Mouse (Mus musculus) embryonic facial prominence, embryonic 15.5 days (tissue): ENCODE data around the gene Tnni3k. TPM values are rescaled to one million over a fixed set of nuclear protein-coding genes. Genes with fewer than 3 reads are reported as not detected.

Source experiments
- ATAC-seq: fragments of 200-750 bp; cut with Nextera tagmentation; 2 replicates; pipeline ENCODE4 v1.8.0; 2017; ENCODE audit warnings: low read depth, moderate TSS enrichment; ENCODE audit not compliant: insufficient number of reproducible peaks, low FRiP score, low TSS enrichment
- H3K27ac ChIP-seq: fragments of 300-500 bp; sonication (generic); replicated peaks from 2 replicates; pipeline ENCODE4 v1.5.1; 2015; ENCODE audit warnings: mild to moderate bottlenecking, inconsistent platforms
- H3K27me3 ChIP-seq: fragments of 300-500 bp; sonication (generic); 2 replicates; pipeline ENCODE4 v1.6.1; 2015; ENCODE audit warnings: inconsistent platforms
- H3K36me3 ChIP-seq: fragments of 300-500 bp; sonication (generic); 2 replicates; pipeline ENCODE4 v1.6.1; 2015; ENCODE audit warnings: mild to moderate bottlenecking, inconsistent platforms
- H3K4me1 ChIP-seq: fragments of 300-500 bp; sonication (generic); 2 replicates; pipeline ENCODE4 v1.6.1; 2015; ENCODE audit warnings: inconsistent platforms
- H3K4me2 ChIP-seq: fragments of 300-500 bp; sonication (generic); replicated peaks from 2 replicates; pipeline ENCODE4 v1.6.1; 2015; ENCODE audit warnings: mild to moderate bottlenecking, inconsistent platforms
- H3K4me3 ChIP-seq: fragments of 300-500 bp; sonication (generic); replicated peaks from 2 replicates; pipeline ENCODE4 v1.5.1; 2015; ENCODE audit warnings: mild to moderate bottlenecking, inconsistent platforms
- H3K9ac ChIP-seq: fragments of 300-500 bp; sonication (generic); 2 replicates; pipeline ENCODE4 v1.6.1; 2015; ENCODE audit warnings: inconsistent platforms
- H3K9me3 ChIP-seq: fragments of 300-500 bp; sonication (generic); replicated peaks from 2 replicates; pipeline ENCODE4 v1.6.1; 2016; ENCODE audit warnings: inconsistent platforms
- WGBS: fragments of 180-500 bp; shearing (Covaris S2); methylation state at CpG from one replicate; pipeline ENCODE4 v1.1.7; 2015; 5-methylcytosine and 5-hydroxymethylcytosine counted together
- polyA plus RNA-seq: library from polyadenylated mRNA; unstranded; fragments of >200 nt; fragmentation: Nextera tagmentation; extraction: Ambion mirVana; gene quantifications from 2 replicates; pipeline ENCODE4 v1.2.1, GENCODE M21; 2015

Gene Tnni3k
- polyA plus RNA-seq, 1 experiment from 2014 or later, result not detected

DNA sequence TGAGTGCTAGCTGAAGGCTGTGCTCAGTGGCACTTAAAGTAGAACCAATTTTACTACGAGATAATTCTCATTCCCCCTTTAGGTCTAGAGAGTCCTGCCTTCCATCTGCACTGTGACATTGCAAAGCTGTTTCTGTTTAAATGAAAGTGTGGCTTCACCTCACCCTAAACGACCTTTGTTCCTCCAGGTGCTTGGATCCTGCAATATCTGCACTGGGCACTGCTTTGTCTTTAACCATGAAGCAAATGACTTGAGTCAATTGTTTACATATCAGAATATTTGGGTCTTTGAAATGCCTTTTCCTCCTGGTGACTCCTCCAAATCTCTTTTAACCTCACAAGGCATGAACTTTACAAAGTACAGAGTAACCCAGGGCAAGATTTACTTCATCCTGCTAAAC is 175.7 kb downstream of the Tnni3k start:
- no peaks in the 10 kb centered on the region for H3K27me3 ChIP-seq
- no peak for ATAC-seq
- no peaks in the 10 kb centered on the region for H3K9me3 ChIP-seq
- no peaks in the 10 kb centered on the region for H3K4me1 ChIP-seq
- no peak overlapping the region for H3K27ac ChIP-seq
- WGBS, result 42% methylated on average over 2 of the region's 2 CpGs
- no peak overlapping the region for H3K9ac ChIP-seq
- no peak overlapping the region for H3K4me2 ChIP-seq
- H3K4me3 ChIP-seq, result no peak overlapping the region
- H3K36me3 ChIP-seq, result no peaks in the 10 kb centered on the region

DNA sequence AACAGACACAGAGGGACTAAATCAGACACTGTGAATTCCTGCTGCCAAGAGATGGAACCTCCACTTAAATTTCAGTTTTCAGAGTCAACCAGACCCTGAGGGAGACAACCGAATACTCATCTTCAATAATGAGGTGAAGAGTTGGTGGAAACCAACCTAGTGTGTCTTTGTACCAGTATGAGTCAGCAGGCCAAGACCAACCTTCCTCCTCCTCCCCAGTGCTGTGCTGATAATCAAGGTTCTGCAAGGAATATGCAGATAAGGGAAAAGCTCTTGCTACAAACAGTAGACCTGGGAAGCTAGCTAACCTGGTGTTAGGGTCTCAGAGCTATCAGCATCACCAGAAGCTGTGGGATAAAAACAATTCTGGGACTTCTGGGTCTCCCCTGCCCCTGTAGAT is 176.1 kb downstream of the Tnni3k start:
- H3K4me2 ChIP-seq, result no peak overlapping the region
- no peak overlapping the region for H3K4me3 ChIP-seq
- H3K27me3 ChIP-seq, result no peaks in the 10 kb centered on the region
- no peaks in the 10 kb centered on the region for H3K9me3 ChIP-seq
- no peak overlapping the region for H3K27ac ChIP-seq
- no peak overlapping the region for H3K9ac ChIP-seq
- H3K4me1 ChIP-seq, result no peaks in the 10 kb centered on the region
- H3K36me3 ChIP-seq, result no peaks in the 10 kb centered on the region
- whole genome bisulfite sequencing, result 90% methylated on average over 1 of the region's 1 CpGs
- no peak for ATAC-seq

DNA sequence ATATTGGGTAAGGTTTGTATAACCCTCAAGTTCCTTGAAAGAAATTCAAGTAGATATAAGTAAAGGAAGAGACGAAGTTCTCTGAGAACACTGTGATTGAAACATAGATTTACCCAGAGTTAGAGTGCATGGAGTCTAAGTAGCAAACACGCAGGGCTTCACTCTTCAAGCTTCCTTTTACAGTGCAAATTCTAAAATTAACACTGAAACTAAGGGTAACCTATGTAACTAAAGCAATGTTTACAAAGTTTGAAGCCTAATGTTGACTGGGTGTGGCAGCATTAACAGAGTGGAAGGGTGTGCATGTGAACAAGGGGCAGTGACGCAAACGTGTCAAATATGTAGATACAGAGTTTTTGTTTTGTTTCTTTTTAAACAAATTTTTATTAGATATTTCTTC is 186.4 kb downstream of the Tnni3k start:
- Histone ChIP-seq H3K27me3 (no peaks in the 10 kb centered on the region), H3K4me3 (no peak overlapping the region), H3K9me3 (no peaks in the 10 kb centered on the region), H3K4me2 (no peak overlapping the region), H3K4me1 (no peaks in the 10 kb centered on the region), H3K36me3 (no peaks in the 10 kb centered on the region), H3K27ac (no peak overlapping the region), H3K9ac (no peak overlapping the region)
- ATAC-seq, result no peak
- WGBS, result 82% methylated on average over 4 of the region's 4 CpGs

DNA sequence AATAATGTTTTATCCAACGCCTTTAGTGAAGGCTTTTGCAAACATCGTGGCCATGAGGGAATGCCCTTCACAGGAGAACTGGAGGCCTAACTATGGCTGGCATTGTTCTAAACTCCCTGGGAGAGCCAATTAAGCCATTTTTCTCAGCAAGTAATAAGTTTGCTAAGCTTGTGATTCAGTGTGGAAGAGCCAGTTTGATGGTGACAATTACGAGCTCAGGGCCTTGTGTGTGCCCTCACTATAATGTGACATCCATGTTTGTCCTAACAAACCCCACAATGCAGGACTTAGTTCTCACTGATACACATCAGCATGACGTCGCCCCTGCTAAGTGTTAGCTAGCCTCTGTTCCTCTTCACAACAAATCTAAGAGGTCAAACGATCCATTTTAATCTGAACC is 193.3 kb downstream of the Tnni3k start:
- ATAC-seq, result no peak
- H3K27me3 ChIP-seq, result no peaks in the 10 kb centered on the region
- WGBS, result 80% methylated on average over 6 of the region's 6 CpGs
- no peaks in the 10 kb centered on the region for H3K4me1 ChIP-seq
- no peak overlapping the region for H3K9ac ChIP-seq
- H3K4me2 ChIP-seq, result no peak overlapping the region
- H3K27ac ChIP-seq, result no peak overlapping the region
- no peak overlapping the region for H3K4me3 ChIP-seq
- H3K9me3 ChIP-seq, result no peaks in the 10 kb centered on the region
- H3K36me3 ChIP-seq, result no peaks in the 10 kb centered on the region

DNA sequence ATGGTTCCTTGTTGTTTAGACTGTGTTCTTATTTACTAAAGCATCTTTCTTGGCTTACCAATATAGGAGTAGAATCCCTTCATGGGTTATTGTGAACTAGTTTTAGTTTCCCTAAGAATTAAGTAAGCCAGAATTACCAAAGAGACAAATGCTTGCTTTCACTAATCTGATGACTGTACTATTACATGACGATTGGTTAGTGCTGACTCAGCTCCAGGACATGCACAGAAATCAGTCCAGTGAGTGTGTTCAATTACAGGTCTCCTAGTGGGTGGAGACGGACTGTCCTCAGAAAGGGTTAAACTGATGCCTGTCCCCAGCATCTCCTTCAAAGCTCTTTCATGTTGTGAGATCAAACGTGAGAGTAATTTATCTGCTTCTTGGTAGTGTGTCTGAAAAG is 195.5 kb downstream of the Tnni3k start:
- WGBS, result 33% methylated on average over 3 of the region's 3 CpGs
- Histone ChIP-seq H3K27me3 (no peaks in the 10 kb centered on the region), H3K4me1 (no peaks in the 10 kb centered on the region), H3K9me3 (no peaks in the 10 kb centered on the region), H3K4me3 (no peak overlapping the region), H3K4me2 (no peak overlapping the region), H3K9ac (no peak overlapping the region), H3K27ac (no peak overlapping the region), H3K36me3 (no peaks in the 10 kb centered on the region)
- no peak for ATAC-seq

DNA sequence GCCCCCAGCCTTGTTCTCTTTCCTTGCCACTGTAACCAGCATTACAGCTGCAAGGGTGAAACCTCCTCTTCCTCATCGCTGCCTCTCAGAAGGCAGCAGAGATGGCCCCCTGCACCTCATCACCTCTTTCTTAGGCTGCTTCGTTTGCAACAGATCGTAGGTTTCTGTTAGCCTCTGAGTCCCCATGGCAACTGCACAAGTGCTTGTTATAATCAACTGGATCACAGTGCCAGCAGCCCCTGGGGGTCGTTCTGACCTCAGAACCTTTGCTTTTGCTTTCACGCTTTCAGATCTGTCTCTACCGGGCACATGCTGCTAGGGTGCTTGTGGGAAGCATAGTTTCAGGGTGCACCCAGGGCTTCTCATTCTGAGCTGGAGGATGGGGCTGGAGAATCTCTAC is 201.9 kb downstream of the Tnni3k start:
- Histone ChIP-seq H3K9ac (no peak overlapping the region), H3K4me1 (no peaks in the 10 kb centered on the region), H3K4me2 (no peak overlapping the region), H3K9me3 (no peaks in the 10 kb centered on the region), H3K27me3 (no peaks in the 10 kb centered on the region), H3K4me3 (no peak overlapping the region), H3K27ac (no peak overlapping the region), H3K36me3 (no peaks in the 10 kb centered on the region)
- ATAC-seq, result no peak
- WGBS, result 30% methylated on average over 6 of the region's 6 CpGs

DNA sequence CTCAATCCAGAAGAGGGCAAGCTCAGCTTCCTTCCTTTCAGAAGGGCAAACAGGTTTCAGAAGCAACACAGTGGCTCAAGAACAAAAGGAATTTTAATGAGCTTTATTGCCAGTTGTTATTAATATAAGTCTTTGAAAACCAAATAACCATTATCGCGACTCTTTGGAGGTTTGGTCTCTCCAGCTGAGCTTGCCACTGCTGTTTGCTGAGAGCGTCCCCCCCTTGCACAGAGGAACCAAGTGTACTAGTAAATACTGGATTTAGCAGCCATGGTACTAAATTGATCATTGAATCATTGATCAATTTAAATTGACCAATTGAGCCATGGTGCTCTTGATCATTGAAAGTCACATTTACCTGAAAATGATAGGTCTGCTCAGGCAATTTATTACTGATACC is 202.9 kb downstream of the Tnni3k start:
- H3K27ac ChIP-seq, result no peak overlapping the region
- H3K27me3 ChIP-seq, result no peaks in the 10 kb centered on the region
- H3K36me3 ChIP-seq, result no peaks in the 10 kb centered on the region
- whole genome bisulfite sequencing, result 75% methylated on average over 3 of the region's 3 CpGs
- H3K9ac ChIP-seq, result no peak overlapping the region
- H3K9me3 ChIP-seq, result no peaks in the 10 kb centered on the region
- no peak for ATAC-seq
- H3K4me3 ChIP-seq, result no peak overlapping the region
- H3K4me1 ChIP-seq, result no peaks in the 10 kb centered on the region
- no peak overlapping the region for H3K4me2 ChIP-seq

DNA sequence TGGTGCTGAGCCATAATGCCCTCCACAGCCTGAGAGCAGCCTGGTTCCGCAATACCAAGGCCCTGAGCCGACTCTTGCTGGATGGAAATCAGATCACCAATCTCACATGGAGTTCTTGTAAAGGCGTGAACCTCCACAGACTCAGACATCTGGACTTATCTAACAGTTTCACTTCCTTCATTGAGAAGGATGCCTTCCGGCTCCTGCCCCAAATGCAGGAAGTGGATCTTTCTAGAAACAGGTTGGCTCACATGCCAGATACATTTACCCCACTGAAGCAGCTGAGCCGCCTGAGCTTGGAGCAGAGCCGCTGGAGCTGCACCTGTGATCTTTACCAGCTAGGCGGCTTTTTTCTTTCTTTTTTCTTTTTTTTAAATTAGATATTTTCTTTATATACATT is 213.0 kb downstream of the Tnni3k start:
- no peaks in the 10 kb centered on the region for H3K36me3 ChIP-seq
- no peak overlapping the region for H3K4me2 ChIP-seq
- H3K9me3 ChIP-seq, result no peaks in the 10 kb centered on the region
- no peak overlapping the region for H3K9ac ChIP-seq
- H3K4me1 ChIP-seq, result no peaks in the 10 kb centered on the region
- no peak overlapping the region for H3K4me3 ChIP-seq
- ATAC-seq, result no peak
- H3K27me3 ChIP-seq, result no peaks in the 10 kb centered on the region
- no peak overlapping the region for H3K27ac ChIP-seq
- WGBS, result 86% methylated on average over 7 of the region's 7 CpGs

DNA sequence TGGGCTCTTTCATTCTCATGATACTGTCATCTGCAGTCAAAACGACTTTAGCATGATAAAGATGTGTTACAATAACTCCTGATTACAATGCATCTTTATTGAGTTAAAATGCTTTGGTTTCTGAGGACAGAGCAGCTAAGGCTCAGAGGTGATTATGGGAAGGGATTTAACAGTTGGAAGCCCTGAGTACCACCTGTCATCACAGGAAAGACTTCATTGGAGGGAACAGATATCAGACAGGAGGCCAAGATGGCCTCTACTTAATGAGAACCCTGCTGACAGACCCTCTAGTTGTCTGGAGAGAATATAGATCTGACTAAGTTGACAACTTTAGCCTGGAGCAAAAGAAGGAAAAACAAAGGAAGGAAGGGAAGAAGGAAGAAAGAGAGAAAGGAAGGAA is 214.1 kb downstream of the Tnni3k start:
- Histone ChIP-seq H3K27me3 (no peaks in the 10 kb centered on the region), H3K9me3 (no peaks in the 10 kb centered on the region), H3K9ac (no peak overlapping the region), H3K4me3 (no peak overlapping the region), H3K36me3 (no peaks in the 10 kb centered on the region), H3K4me2 (no peak overlapping the region), H3K4me1 (no peaks in the 10 kb centered on the region), H3K27ac (no peak overlapping the region)
- 31% methylated on average over 1 of the region's 1 CpGs for WGBS
- ATAC-seq, result no peak

DNA sequence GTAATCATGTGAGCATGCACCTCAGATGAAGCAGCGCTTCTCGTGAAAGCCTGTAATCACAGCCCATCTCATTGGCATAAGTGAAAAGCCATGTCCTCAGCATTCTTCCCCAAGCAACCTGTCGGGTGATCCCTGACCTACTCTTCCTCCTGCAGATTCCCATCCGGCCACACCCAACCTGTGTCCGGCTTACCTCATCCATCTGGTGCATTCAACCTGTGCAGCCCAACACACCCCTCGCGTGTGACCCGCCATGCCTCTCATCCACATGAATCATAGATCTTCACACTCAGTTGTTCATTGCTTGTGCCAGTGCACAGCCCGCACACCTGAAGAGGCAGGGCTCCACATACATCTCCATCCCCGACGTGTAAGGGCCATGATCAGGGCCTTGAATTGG is 217.3 kb downstream of the Tnni3k start:
- no peak overlapping the region for H3K4me2 ChIP-seq
- ATAC-seq, result no peak
- no peak overlapping the region for H3K4me3 ChIP-seq
- H3K27ac ChIP-seq, result no peak overlapping the region
- H3K4me1 ChIP-seq, result no peaks in the 10 kb centered on the region
- H3K27me3 ChIP-seq, result no peaks in the 10 kb centered on the region
- H3K9ac ChIP-seq, result no peak overlapping the region
- no peaks in the 10 kb centered on the region for H3K9me3 ChIP-seq
- no peaks in the 10 kb centered on the region for H3K36me3 ChIP-seq
- WGBS, result 87% methylated on average over 11 of the region's 11 CpGs

DNA sequence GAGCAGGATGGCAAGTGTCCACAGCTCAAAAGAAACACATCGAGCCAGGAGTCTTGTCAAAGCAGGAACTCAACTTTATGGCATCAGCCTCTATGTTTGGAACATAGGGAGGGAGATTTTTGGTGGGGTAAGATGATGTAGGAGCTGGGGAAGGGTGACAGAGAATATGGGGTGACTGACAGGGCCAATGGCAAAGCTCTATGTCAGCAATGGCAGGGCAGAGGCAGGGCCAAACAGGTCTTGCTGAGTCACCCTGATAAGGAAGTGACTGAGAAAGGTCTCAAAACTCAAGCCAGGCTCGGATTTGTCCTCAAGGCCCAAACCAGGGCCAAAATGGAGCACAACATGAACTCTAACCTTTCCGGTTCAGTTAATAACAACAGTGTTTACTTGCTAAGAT is 219.1 kb downstream of the Tnni3k start:
- no peak overlapping the region for H3K4me2 ChIP-seq
- WGBS, result 69% methylated on average over 3 of the region's 3 CpGs
- no peak for ATAC-seq
- H3K9me3 ChIP-seq, result no peaks in the 10 kb centered on the region
- no peaks in the 10 kb centered on the region for H3K27me3 ChIP-seq
- no peaks in the 10 kb centered on the region for H3K36me3 ChIP-seq
- H3K4me1 ChIP-seq, result no peaks in the 10 kb centered on the region
- H3K9ac ChIP-seq, result no peak overlapping the region
- H3K27ac ChIP-seq, result no peak overlapping the region
- no peak overlapping the region for H3K4me3 ChIP-seq

DNA sequence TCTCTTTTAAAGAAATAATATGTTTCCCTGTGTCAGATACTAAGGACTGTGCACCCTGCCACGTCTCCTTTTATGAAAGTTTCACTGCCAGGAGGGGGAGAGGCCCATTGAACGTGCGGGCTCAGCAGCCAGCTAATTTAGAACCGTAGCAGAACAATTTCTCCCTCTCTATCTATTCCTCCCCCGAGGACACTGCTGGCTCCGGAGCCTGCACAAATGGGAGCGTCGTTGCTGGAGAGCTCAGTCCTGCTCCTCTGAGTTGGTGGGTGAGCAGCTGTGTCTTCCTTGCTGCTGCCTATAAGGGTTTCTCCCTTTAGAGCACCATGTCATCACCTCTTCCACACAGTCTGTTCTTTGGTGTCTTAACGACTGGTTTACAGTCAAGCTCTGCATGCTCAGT is 220.8 kb downstream of the Tnni3k start:
- Histone ChIP-seq H3K9ac (no peak overlapping the region), H3K27ac (no peak overlapping the region), H3K4me3 (no peak overlapping the region), H3K27me3 (no peaks in the 10 kb centered on the region), H3K36me3 (no peaks in the 10 kb centered on the region), H3K4me1 (no peaks in the 10 kb centered on the region), H3K9me3 (no peaks in the 10 kb centered on the region), H3K4me2 (no peak overlapping the region)
- no peak for ATAC-seq
- 42% methylated on average over 9 of the region's 9 CpGs for WGBS
